Mouse (Mus musculus): ENCODE data around the gene Gnas.

DNA sequence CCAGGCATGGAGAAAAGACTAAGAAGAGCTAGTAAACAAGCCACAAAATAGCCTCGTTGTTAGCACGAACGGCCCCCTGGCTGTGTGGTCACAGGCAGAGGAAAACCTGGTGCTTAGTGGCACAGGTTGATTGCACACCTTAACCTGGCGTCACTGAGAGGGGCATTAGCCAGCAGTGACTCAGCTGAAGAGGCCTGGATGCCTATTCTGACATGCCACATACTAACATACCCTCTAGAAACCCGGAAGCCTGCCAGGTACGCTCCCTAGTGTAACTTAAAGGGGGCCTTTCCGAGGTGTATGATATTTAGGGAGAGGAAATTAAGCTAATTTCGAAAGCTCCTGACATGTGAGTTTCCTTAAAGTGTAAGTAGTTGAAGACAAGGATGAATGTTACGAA lies 32.5 kb downstream of the Gnas start:
- TF ChIP-seq POLR2A (IDR thresholded peaks at IDR 0.05; ENCODE audit: borderline replicate concordance, control insufficient read depth, low read depth, low read length) (no peak), CTCF (IDR thresholded peaks at IDR 0.05; ENCODE audit: control insufficient read depth, insufficient read depth, low read length) (no peak)
